Mouse (Mus musculus): ENCODE measurements at regions not wholly inside any gene's neighbourhood (a gene's known extent, or its start where the extent isn't known, plus 50 kb on each side); places are given as distances from the start of the nearest gene placed in this dataset.

DNA sequence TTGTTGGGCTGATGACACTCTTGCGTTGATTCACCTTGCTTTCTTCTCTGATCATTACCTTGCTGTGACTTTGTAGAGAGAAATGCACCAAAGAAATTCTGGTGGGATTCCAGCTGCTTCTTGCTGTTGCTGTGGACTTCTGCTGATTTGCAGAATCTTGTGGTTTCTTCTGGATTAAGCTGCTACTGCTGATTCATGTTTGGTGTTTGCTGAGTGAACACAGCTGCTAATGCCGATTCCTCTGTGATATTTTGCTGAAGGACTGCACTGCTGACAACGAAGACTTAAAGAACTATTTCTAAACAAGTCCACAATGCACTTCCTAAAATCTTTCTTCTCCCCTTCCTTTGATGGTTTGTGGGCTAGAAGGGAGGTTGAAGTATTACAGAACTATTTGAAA lies 106.5 kb upstream of the Fbxo11 start:
- DNase-seq = no peak
- intact Hi-C loops (cut with DNase I; ENCODE audit: low total_unique reads) = no loop called here

DNA sequence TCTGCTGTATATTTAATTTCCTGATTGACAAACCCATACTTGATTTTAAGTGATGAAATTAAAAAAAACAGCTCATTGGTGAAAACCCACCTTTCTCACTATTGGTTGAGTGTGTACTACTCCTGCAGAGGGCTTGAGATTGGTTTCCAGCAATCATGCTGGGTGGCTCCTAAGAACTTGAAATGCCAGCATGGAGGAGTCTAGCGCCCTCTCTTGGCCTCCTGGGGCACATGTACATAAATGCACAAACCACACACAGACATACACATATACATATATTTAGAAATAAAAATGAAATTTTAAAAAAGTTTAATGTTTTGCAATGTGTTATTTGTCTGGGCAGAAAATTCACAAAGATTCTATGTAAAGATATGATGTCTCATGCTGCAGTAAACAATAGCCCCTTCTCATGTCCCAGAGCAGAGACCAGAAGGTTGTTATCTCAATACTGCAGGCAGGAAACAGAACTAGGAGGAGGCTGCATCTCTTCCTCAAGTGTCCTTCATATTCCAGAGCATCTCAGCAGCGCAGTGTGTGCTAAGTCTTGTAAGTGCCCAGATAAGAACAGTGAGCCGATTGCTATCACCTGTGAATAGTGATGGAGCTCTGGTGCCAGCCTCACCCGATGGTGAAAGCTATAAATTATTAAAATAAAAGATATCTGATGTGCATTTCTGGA lies 108.4 kb upstream of the Fbxo11 start:
- DNase-seq = no peak
- intact Hi-C loops (cut with DNase I; ENCODE audit: low total_unique reads) = no loop called here

- intact Hi-C loops (cut with DNase I; ENCODE audit: low total_unique reads) = no loop called here
Measured at GRCm38 (mm10) chr17:88174242-88174679, 109.2 kb upstream of the Fbxo11 start.

GRCm38 (mm10) chr17:88175951-88176623 lies 111.0 kb upstream of the Fbxo11 start:
- no peak for DNase-seq
- intact Hi-C loops (cut with DNase I; ENCODE audit: low total_unique reads) = no loop called here

More at GRCm38 (mm10) chr17:88174242-88174679, 109.2 kb upstream of the Fbxo11 start:
- DNase-seq = no peak

- DNase-seq = no peak
- intact Hi-C loops (cut with DNase I; ENCODE audit: low total_unique reads) = no loop called here
Measured at GRCm38 (mm10) chr17:88190735-88191134, 125.6 kb upstream of the Fbxo11 start.

GRCm38 (mm10) chr17:88191444-88191843 lies 126.4 kb upstream of the Fbxo11 start:
- no peak for DNase-seq
- intact Hi-C loops (cut with DNase I; ENCODE audit: low total_unique reads) = no loop called here

DNA sequence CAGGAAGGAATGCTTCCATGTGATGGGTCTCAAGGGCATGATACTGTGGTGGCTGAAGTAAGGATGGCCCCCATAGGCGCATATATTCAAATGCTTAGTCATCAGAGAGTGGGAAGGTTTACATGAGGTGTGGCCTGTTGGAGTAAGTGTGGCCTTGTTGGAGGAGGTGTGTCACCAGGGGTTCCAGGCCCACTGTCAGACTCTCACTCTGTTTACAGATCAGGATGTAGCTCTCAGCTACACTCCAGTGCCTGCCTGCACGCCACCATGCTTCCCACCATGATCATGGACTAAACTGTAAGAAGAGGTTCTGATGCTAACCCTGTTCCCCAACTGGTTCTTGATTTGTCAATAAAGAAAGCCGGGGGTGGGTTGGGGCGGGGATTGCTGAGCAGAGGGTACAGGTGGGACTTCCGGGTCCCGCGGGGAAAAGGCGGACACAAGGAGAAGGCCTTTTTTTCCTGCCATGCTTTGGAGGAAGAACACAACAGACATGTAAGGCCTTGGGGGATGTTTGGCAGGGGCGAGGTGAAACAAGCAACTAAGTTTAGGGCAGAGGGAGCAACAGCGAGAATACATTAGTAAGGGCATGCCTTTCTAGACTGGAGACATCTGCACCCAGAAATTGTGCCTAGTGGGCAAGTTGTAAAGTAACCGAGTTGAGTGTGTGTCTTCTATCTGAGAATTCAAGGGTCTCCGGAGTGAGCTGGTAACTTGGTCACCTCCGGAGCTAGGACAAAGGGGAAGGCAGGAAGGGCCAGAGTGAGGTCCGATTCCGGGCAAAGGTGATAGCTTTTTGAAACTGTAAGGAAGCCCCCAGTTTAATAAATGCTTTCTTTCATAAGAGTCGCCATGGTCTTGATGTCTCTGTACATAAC lies 127.1 kb upstream of the Fbxo11 start:
- DNase-seq = no peak
- intact Hi-C loops (cut with DNase I; ENCODE audit: low total_unique reads) = no loop called here

DNA sequence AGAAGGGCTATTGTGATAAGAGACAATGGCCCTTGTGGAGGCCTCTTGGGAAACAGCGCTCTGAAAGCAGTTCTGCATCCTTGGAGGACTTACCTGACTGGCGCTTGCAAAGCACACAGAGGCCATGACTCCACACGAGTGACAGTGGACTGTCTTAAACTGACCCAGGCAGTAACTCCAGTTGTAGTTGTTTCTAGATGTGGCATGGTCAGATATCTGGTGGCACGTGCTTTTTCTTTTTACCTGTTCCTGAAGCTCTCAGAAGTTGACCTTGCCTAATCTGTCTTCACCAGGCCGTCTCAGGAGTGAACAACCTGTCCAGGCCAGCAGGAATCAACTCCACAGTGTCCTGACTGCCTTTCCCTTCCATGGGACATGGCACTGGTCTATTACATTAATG lies 129.6 kb upstream of the Fbxo11 start:
- DNase-seq = no peak
- intact Hi-C loops (cut with DNase I; ENCODE audit: low total_unique reads) = no loop called here

- intact Hi-C loops (cut with DNase I; ENCODE audit: low total_unique reads) = no loop called here
- DNase-seq = peak; percentile 58
Measured at GRCm38 (mm10) chr17:88195303-88195702, 130.2 kb upstream of the Fbxo11 start.

- intact Hi-C loops (cut with DNase I; ENCODE audit: low total_unique reads) = no loop called here
- no peak for DNase-seq
Measured at GRCm38 (mm10) chr17:88195893-88196292, 130.8 kb upstream of the Fbxo11 start.

DNA sequence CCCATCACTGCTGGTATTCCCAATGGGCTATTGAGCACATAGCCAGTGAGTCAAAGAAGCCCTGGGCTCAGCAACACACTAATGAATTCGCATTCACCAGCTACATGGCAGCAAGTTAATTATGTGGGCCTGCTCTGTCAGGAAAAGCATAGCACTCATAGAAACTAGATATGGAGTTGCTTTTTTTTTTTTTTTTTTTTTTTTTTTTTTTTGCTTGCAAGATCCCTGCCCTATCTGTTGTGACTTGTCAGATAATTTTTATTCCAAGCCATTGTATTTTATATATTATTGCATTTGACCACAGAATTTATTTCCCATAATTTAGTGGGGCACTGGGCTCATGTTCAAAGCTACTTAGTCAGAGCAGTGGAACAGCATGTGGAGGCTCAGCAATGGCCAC lies 131.2 kb upstream of the Fbxo11 start:
- no peak for DNase-seq
- intact Hi-C loops (cut with DNase I; ENCODE audit: low total_unique reads) = no loop called here

- intact Hi-C loops (cut with DNase I; ENCODE audit: low total_unique reads) = no loop called here
- peak; percentile 53 for DNase-seq
Measured at GRCm38 (mm10) chr17:88197381-88197780, 132.3 kb upstream of the Fbxo11 start.

GRCm38 (mm10) chr17:88201249-88201970 lies 136.3 kb upstream of the Fbxo11 start:
- DNase-seq = peak; percentile 18
- intact Hi-C loops (cut with DNase I; ENCODE audit: low total_unique reads) = no loop called here

DNA sequence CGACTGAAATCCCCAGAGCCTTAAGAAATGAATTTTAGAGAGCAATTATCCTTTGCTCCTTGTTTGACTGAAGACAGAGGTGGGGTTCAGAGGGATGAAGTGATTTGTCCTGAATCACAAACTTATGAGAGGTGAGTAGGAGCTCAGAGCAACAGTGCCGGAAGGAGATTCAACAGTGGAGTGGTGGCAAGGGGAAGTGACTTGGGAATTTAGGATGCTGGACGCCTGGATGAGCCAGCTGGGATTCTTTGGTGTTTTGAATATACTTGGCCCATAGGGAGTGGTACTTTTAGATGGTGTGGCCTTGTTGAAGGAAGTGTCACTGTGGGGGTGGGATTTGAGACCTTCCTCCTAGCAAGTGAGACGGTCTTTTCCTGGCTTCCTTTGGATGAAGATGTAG lies 137.1 kb upstream of the Fbxo11 start:
- DNase-seq = no peak
- intact Hi-C loops (cut with DNase I; ENCODE audit: low total_unique reads) = no loop called here

DNA sequence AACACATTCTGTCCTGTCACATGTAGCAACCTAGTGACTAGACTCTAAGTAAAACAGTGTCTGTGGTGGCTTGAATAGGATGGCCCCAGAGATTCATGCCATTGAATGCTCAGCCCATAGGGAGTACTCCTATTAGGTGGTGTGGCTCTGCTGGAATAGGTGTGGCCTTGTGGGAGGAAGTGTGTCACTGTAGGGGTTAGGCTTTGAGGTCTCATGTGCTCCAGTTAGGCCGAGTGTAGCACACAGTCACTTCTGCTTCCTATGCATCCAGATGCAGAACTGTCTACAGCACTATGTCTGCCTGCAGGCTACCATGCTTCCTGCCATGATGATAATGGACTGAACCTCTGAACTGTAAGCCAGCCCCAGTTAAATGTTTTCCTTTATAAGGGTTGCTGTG lies 144.5 kb upstream of the Fbxo11 start:
- DNase-seq = no peak
- intact Hi-C loops (cut with DNase I; ENCODE audit: low total_unique reads) = no loop called here

- intact Hi-C loops (cut with DNase I; ENCODE audit: low total_unique reads) = no loop called here
- no peak for DNase-seq
Measured at GRCm38 (mm10) chr17:88212121-88212520, 147.0 kb upstream of the Fbxo11 start.

DNA sequence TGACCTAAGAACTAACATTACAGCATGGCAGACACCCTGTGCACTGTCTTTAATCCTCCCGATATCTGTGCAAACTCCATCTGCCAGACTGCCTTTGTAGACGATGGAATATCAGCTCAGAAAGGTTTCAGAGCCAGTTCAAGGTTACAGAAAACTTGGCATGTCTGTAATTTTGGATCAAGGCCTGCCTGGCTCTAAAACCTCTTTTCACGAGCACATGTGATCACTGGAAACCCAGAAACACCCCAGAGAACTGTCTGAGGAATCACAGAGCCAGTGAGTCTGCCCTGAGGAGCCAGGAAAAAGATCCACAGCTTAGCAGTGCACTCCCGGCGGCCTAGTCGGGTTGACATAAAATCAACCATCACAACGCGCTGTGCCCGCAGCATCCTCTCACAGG lies 149.7 kb upstream of the Fbxo11 start:
- intact Hi-C loops (cut with DNase I; ENCODE audit: low total_unique reads) = no loop called here
- DNase-seq = peak; percentile 48

- intact Hi-C loops (cut with DNase I; ENCODE audit: low total_unique reads) = no loop called here
- no peak for DNase-seq
Measured at GRCm38 (mm10) chr17:88222379-88222955, 157.4 kb upstream of the Fbxo11 start.

DNA sequence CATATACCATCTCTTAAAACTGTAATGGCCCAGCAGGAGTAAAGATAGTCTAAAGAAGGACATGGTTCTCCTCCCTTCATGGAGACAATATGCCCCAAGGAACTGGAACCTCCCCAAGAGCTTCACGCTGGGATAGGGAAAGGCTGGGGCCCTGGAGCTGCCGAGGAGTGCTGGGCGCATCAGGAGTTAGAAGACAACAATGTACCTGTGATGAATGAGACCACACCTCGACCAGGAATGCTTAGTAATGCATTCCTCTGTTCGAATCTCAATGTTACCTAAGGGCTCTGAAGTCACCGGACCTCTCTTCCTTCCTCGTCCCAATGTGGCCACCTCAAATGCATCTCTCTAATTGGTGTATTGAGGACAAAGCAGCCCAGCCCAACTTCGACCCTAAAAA lies 175.4 kb upstream of the Fbxo11 start:
- DNase-seq = no peak
- intact Hi-C loops (cut with DNase I; ENCODE audit: low total_unique reads) = no loop called here

Data from gastrocnemius, postnatal 14 days (tissue).